Mouse (Mus musculus): ENCODE data around the gene Mdm4. TPM values are rescaled to one million over a fixed set of nuclear protein-coding genes. Genes with fewer than 3 reads are reported as not detected.

Gene Mdm4
- total RNA-seq, 2 experiments from 2014 or later: 42.8 to 52.4 TPM

DNA sequence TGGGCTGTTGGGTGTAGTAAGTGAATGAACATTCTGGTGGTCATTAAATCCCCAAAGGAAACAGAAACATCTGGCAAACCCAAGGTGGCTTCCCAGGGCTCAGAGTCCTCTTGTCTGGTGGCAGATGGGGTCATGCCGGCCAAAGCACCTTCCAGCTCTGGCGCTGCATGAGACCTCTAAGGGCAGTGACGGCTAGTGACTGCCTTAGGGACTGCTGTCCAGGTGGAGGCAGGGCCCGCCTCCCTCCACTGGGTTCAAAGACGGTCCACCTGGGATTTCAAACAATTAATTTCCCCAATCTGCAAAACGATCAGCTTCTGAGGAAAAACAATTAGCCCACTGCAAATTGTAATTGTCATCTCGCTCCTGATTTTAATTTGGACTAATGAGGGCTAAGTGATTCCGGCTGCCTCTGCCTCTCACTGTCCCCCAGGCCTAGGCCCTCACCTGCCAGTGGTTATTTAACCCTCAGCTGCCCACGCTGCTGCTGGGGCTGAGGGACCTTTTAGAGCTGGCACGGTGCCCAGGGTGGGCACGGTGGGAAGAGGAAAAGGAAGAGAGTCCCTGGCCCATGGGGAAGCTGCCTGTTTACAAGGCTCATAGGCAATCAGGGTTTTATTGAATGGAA, 119.8 kb downstream of the Mdm4 start:
- DNase-seq: no peak
- intact Hi-C loops (cut with DNase I): no loop called here

DNA sequence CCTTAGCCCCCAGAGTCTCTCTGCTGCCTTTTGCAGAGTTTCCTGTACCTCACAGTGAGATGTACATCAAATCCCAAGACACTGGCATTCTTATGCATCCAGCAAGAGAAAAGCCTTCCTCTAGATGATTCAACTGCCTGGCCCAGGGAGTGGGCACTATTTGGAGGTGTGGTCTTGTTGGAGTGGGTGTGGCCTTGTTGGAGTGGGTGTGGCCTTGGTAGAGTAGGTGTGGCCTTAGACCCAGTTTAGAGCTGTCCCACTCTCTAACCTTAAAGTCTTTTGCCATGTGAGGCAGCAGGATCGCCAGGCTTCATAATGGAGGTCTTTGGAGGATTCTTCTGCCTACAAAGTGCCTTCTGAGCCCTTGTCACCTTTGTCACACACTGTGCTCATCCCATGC, 120.4 kb downstream of the Mdm4 start:
- intact Hi-C loops (cut with DNase I): no loop called here
- DNase-seq: no peak

Small RNA genes within 50 kb of the gene (microRNA-seq; reads per million reads assigned to microRNA genes)
- gene Gm44300: 0 reads per million in 2 experiments

Other genes starting within 250 kb of the Mdm4 start
- 1 to 10 TPM; 3.0 to 5.6 TPM for gene Lrrn2, start 150.3 kb downstream of the Mdm4 start, total RNA-seq (2021)
- gene Pik3c2b, start 15.1 kb upstream of the Mdm4 start, total RNA-seq (2021): 10 to 100 TPM; 22.7 to 24.3 TPM
- gene Ppp1r15b, start 100.6 kb upstream of the Mdm4 start, total RNA-seq (2021): 10 to 100 TPM; 32.2 to 34.6 TPM
- gene Plekha6, start 133.6 kb upstream of the Mdm4 start, total RNA-seq (2021): 10 to 100 TPM; 69.0 to 81.8 TPM

Data from heart, postnatal 14 days (tissue).